Mouse (Mus musculus) heart, embryonic 12.5 days (tissue): Measurements from ENCODE around the gene Ccdc3. TPM values are rescaled to one million over a fixed set of nuclear protein-coding genes. Genes with fewer than 3 reads are reported as not detected.
"Not testable (repeated sequence)": the region's sequence is repeated elsewhere in the genome, so short reads cannot be mapped to it uniquely, and the experiment has no call there.

ENCODE experiments used
- ATAC-seq: fragments of 200-750 bp; cut with Nextera tagmentation; 2 replicates; pipeline ENCODE4 v1.8.0; 2017; ENCODE audit warnings: moderate TSS enrichment, moderate library complexity; ENCODE audit not compliant: insufficient number of reproducible peaks, low FRiP score
- H3K27ac ChIP-seq: fragments of 300-500 bp; sonication (generic); 2 replicates; pipeline ENCODE4 v1.5.1; 2016; ENCODE audit warnings: mild to moderate bottlenecking, moderate library complexity; ENCODE audit not compliant: poor library complexity, severe bottlenecking
- H3K27me3 ChIP-seq: fragments of 300-500 bp; sonication (generic); replicated peaks from 2 replicates; pipeline ENCODE4 v1.6.1; 2016; ENCODE audit warnings: mild to moderate bottlenecking, moderate library complexity
- H3K36me3 ChIP-seq: fragments of 300-500 bp; sonication (generic); 2 replicates; pipeline ENCODE4 v1.6.1; 2016; ENCODE audit warnings: mild to moderate bottlenecking, moderate library complexity
- H3K4me1 ChIP-seq: fragments of 300-500 bp; sonication (generic); replicated peaks from 2 replicates; pipeline ENCODE4 v1.6.1; 2016; ENCODE audit warnings: mild to moderate bottlenecking
- H3K4me2 ChIP-seq: fragments of 300-500 bp; sonication (generic); 2 replicates; pipeline ENCODE4 v1.6.1; 2016; ENCODE audit warnings: mild to moderate bottlenecking, moderate library complexity
- H3K4me3 ChIP-seq: fragments of 300-500 bp; sonication (generic); 2 replicates; pipeline ENCODE4 v1.5.1; 2016; ENCODE audit warnings: mild to moderate bottlenecking
- H3K9ac ChIP-seq: fragments of 300-500 bp; sonication (generic); 2 replicates; pipeline ENCODE4 v1.6.1; 2016; ENCODE audit warnings: mild to moderate bottlenecking, moderate library complexity
- H3K9me3 ChIP-seq: fragments of 300-500 bp; sonication (generic); replicated peaks from 2 replicates; pipeline ENCODE4 v1.6.1; 2016; ENCODE audit warnings: mild to moderate bottlenecking, moderate library complexity
- WGBS: fragments of 180-500 bp; shearing (Covaris S2); methylation state at CpG from one replicate; pipeline ENCODE4 v1.1.7; 2016; 5-methylcytosine and 5-hydroxymethylcytosine counted together
- polyA plus RNA-seq: library from polyadenylated mRNA; unstranded; fragments of >200 nt; fragmentation: Nextera tagmentation; extraction: Ambion mirVana; gene quantifications from 2 replicates; pipeline ENCODE4 v1.2.1, GENCODE M21; 2016

The Ccdc3 gene
- polyA plus RNA-seq, 1 experiment from 2014 or later = 14.2 TPM

GRCm38 (mm10) chr2:5215252-5215815 is 77.8 kb downstream of the Ccdc3 start:
- Histone ChIP-seq H3K4me3 (no peak overlapping the region), H3K9ac (no peak overlapping the region), H3K27me3 (no peaks in the 10 kb centered on the region), H3K4me1 (no peaks in the 10 kb centered on the region), H3K9me3 (peaks cover 7% of the 10 kb centered on the region; the same call in 1 of the 2 replicates), H3K4me2 (no peak overlapping the region), H3K27ac (no peak overlapping the region), H3K36me3 (no peaks in the 10 kb centered on the region)
- WGBS = 68% methylated on average over 9 of the region's 9 CpGs
- no peak for ATAC-seq

- Histone ChIP-seq H3K27me3 (no peaks in the 10 kb centered on the region), H3K9me3 (peaks cover 5% of the 10 kb centered on the region; the same call in 1 of the 2 replicates), H3K4me1 (no peaks in the 10 kb centered on the region), H3K4me2 (no peak overlapping the region), H3K36me3 (no peaks in the 10 kb centered on the region), H3K9ac (no peak overlapping the region), H3K4me3 (no peak overlapping the region), H3K27ac (no peak overlapping the region)
- WGBS = 79% methylated on average over 1 of the region's 1 CpGs
- no peak for ATAC-seq
These were observed 81.6 kb downstream of the Ccdc3 start for GRCm38 (mm10) chr2:5219206-5219605.

- no peaks in the 10 kb centered on the region for H3K27me3 ChIP-seq
- no peaks in the 10 kb centered on the region for H3K36me3 ChIP-seq
- 78% methylated on average over 1 of the region's 1 CpGs for WGBS
- no peak overlapping the region for H3K4me2 ChIP-seq
- ATAC-seq = no peak
- H3K9ac ChIP-seq = no peak overlapping the region
- no peaks in the 10 kb centered on the region for H3K4me1 ChIP-seq
- peaks cover 5% of the 10 kb centered on the region; the same call in 1 of the 2 replicates for H3K9me3 ChIP-seq
- H3K4me3 ChIP-seq = no peak overlapping the region
- no peak overlapping the region for H3K27ac ChIP-seq
These were observed 82.3 kb downstream of the Ccdc3 start for GRCm38 (mm10) chr2:5219847-5220375.

DNA sequence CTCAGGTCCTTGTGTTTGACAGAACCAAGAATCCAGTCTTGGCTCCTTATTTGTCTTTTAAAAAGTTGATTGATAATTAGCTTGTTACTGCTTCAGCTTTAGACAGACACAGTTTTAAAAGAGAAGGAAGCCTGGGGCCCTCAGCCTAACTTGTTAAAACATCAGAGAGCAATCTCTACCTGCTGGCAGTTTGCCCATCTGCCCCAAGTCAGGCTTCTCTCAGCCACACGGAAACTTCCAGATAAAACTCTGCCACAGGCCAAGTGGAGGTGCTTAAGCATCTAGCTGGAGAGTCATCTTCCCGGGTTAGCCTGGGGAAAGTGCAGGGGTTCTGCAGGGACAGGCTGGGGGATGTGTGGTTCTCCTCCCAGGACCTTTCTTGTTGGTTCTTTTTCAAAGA is 85.0 kb downstream of the Ccdc3 start:
- no peak for ATAC-seq
- H3K4me2 ChIP-seq = no peak overlapping the region
- H3K27me3 ChIP-seq = no peaks in the 10 kb centered on the region
- no peaks in the 10 kb centered on the region for H3K4me1 ChIP-seq
- no peak overlapping the region for H3K9ac ChIP-seq
- H3K4me3 ChIP-seq = no peak overlapping the region
- peaks cover 5% of the 10 kb centered on the region; the same call in 1 of the 2 replicates for H3K9me3 ChIP-seq
- no peaks in the 10 kb centered on the region for H3K36me3 ChIP-seq
- H3K27ac ChIP-seq = no peak overlapping the region
- 32% methylated on average over 2 of the region's 2 CpGs for WGBS

GRCm38 (mm10) chr2:5236846-5237482 is 99.4 kb downstream of the Ccdc3 start:
- Histone ChIP-seq H3K4me1 (no peaks in the 10 kb centered on the region), H3K27me3 (no peaks in the 10 kb centered on the region), H3K4me2 (no peak overlapping the region), H3K4me3 (no peak overlapping the region), H3K9me3 (no peaks in the 10 kb centered on the region), H3K27ac (no peak overlapping the region), H3K9ac (no peak overlapping the region), H3K36me3 (no peaks in the 10 kb centered on the region)
- no peak for ATAC-seq
- 76% methylated on average over 3 of the region's 3 CpGs for WGBS

DNA sequence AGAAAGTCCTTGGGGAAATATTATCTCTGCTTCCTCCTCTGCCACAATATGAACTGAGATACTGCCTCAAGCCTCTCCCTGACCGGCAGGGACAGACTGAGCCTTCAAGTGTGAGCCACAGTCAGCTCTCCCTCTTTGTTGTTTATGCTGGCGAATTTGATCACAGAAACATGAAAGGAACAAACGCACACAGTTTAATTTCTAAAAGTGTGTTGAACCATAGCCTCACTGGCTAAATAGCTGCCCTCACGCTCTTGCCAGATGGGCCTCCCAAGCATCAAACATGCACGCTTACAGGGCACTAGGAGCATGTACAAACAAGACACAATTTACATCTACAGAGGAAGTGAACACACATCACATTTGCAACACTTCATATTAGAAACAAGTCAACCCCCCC is 100.3 kb downstream of the Ccdc3 start:
- no peaks in the 10 kb centered on the region for H3K4me1 ChIP-seq
- ATAC-seq = no peak
- no peaks in the 10 kb centered on the region for H3K9me3 ChIP-seq
- no peaks in the 10 kb centered on the region for H3K36me3 ChIP-seq
- no peak overlapping the region for H3K4me2 ChIP-seq
- no peaks in the 10 kb centered on the region for H3K27me3 ChIP-seq
- no peak overlapping the region for H3K4me3 ChIP-seq
- no peak overlapping the region for H3K27ac ChIP-seq
- no peak overlapping the region for H3K9ac ChIP-seq
- WGBS = 69% methylated on average over 5 of the region's 5 CpGs

DNA sequence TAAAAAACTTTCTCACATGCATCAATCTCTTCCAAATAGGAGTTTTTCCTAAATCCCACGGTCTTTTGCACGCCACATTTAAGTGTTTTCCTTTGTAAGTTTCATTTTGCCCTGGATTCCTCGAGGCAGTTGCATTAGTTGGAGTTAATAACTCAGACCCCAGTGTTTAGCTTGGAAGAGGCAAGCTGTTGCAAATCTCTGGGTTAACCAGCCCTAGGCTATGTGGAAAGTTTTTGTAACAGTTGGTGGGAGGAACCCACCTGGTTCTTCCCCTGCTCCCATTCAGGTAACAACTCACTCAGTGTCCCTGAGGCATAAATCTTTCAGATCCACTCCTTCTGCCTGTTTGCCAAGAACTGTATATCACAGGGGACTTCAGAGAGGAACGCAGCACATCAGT is 101.9 kb downstream of the Ccdc3 start:
- H3K27ac ChIP-seq = no peak overlapping the region

DNA sequence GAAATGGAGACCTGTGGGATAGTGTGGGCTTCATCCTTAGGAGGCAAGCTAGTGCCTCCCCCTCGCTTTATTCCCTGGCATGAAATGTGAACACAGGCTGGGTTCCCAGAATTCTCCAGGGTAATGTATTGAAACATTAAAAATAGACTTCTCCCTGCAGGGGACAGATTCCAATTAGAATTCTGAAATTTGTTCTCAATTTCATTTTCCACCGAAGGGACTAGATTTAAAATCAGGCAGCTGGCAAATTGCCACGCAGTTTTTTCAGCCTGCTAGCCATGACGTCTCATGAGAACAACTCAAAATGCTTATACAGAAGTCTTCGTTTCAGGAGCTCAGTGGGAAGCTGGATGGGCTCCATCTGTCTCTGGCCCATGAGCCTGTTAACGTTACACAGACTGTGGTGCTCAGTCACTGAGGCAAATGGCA is 103.9 kb downstream of the Ccdc3 start:
- no peaks in the 10 kb centered on the region for H3K9me3 ChIP-seq
- H3K27ac ChIP-seq = no peak overlapping the region
- ATAC-seq = no peak
- no peaks in the 10 kb centered on the region for H3K27me3 ChIP-seq
- no peaks in the 10 kb centered on the region for H3K4me1 ChIP-seq
- H3K4me3 ChIP-seq = no peak overlapping the region
- no peak overlapping the region for H3K9ac ChIP-seq
- 64% methylated on average over 6 of the region's 6 CpGs for WGBS
- H3K36me3 ChIP-seq = no peaks in the 10 kb centered on the region
- H3K4me2 ChIP-seq = no peak overlapping the region

More for the DNA sequence above, 101.9 kb downstream of the Ccdc3 start:
- no peaks in the 10 kb centered on the region for H3K36me3 ChIP-seq
- H3K9me3 ChIP-seq = no peaks in the 10 kb centered on the region
- ATAC-seq = no peak
- no peak overlapping the region for H3K4me3 ChIP-seq
- no peaks in the 10 kb centered on the region for H3K4me1 ChIP-seq
- 76% methylated on average over 4 of the region's 4 CpGs for WGBS
- H3K9ac ChIP-seq = no peak overlapping the region
- no peak overlapping the region for H3K4me2 ChIP-seq
- no peaks in the 10 kb centered on the region for H3K27me3 ChIP-seq

- not testable (repeated sequence) for H3K36me3 ChIP-seq, H3K4me1 ChIP-seq, H3K4me2 ChIP-seq, H3K27me3 ChIP-seq, H3K4me3 ChIP-seq, ATAC-seq, H3K27ac ChIP-seq, H3K9me3 ChIP-seq, H3K9ac ChIP-seq
- WGBS = 87% methylated on average over 6 of the region's 6 CpGs
These were observed 111.6 kb downstream of the Ccdc3 start for GRCm38 (mm10) chr2:5249199-5249598.

DNA sequence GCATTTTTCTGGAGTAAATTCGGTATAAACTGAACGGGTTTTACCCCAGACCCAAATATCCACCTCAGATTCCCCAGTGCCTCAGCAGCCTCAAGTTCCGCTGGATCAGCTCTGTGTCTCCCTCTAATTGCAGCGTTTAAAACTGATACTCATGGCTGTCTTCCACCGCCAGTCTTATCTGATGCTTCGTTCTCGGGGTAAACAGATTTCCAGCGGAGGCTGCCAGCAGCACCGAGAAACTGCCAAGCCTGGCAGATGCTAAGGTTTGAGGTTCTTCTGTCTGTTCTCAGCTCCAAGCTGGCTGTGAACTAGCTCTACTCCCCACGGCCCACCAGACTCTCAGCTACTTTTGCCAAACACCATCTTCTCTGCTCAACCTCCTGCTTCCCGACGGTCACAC is 112.4 kb downstream of the Ccdc3 start:
- 44% methylated on average over 12 of the region's 12 CpGs for WGBS
- peaks cover 6% of the 10 kb centered on the region; the same call in 1 of the 2 replicates for H3K9me3 ChIP-seq
- no peaks in the 10 kb centered on the region for H3K27me3 ChIP-seq
- no peak overlapping the region for H3K4me3 ChIP-seq
- no peak overlapping the region for H3K27ac ChIP-seq
- H3K36me3 ChIP-seq = no peaks in the 10 kb centered on the region
- H3K4me1 ChIP-seq = no peaks in the 10 kb centered on the region
- ATAC-seq = no peak
- peak overlapping the region; percentile 17; the same call in 1 of the 2 replicates for H3K4me2 ChIP-seq
- H3K9ac ChIP-seq = no peak overlapping the region

GRCm38 (mm10) chr2:5258250-5258649 is 120.7 kb downstream of the Ccdc3 start:
- no peaks in the 10 kb centered on the region for H3K4me1 ChIP-seq
- 83% methylated on average over 3 of the region's 3 CpGs for WGBS
- ATAC-seq = no peak
- H3K9me3 ChIP-seq = peaks cover 7% of the 10 kb centered on the region; the same call in 1 of the 2 replicates
- H3K4me2 ChIP-seq = no peak overlapping the region
- H3K4me3 ChIP-seq = no peak overlapping the region
- H3K36me3 ChIP-seq = no peaks in the 10 kb centered on the region
- no peaks in the 10 kb centered on the region for H3K27me3 ChIP-seq
- no peak overlapping the region for H3K27ac ChIP-seq
- H3K9ac ChIP-seq = no peak overlapping the region
